Mouse (Mus musculus) layer of hippocampus, adult 8-10 months (tissue): ENCODE measurements around the gene Efs. TPM values are rescaled to one million over a fixed set of nuclear protein-coding genes. Genes with fewer than 3 reads are reported as not detected.

Source experiments
- DNase-seq, 2 experiments: peaks; one replicate each; pipeline ENCODE4 v3.0.0; 2022; ENCODE audit warnings: low spot score in 2 of 2
- microRNA-seq, 2 experiments: library from miRNA; unstranded; fragments of <30 nt; microRNA quantifications; one replicate each; pipeline ENCODE4 v1.2.0; 2022
- total RNA-seq, 4 experiments: library from RNA; stranded (reverse); gene quantifications; 2 replicates each; pipeline ENCODE4 v1.2.4; 2022

Efs gene
- total RNA-seq, 4 experiments from 2014 or later, result 10.1 to 13.7 (median 12.4) TPM

DNA sequence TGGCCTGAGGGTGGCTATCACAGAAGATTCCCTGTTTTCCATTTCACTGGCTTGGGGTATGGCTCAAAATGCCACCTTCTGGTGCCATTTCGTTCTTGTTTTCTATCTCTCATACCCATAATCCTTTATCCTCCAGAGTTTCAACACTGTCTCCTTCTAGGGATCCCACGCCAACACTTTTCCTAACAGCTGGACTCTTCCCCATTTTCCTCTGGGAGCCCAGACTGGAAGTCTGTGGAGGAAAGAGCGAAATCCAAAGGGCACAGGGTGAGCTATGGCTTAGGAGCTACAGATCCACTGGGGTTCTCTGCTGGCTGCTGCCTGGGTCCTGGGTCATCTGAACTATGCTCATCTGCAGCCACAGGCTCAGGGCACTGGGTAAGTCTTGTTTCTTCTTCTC, 51.8 kb downstream of the Efs start:
- no peak for DNase-seq

DNA sequence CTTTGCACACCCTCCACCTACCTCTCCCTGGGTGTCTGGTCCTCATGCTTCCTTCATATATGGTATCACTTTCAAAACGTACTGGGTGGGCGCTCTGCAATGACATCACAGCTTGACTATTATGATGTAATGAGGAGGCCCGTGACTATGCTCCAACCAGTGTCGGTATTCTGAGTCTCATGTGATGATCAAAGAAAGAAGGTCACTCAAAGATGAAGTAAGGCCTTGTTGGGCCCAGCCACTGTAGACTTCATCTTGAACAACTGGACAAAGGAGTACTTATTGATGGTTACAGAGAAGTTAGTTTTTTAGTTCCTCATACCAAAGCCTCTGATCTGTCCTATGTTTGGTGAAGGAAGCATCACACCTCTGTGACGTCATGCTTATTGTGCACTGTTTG, 55.1 kb downstream of the Efs start, which contains the start of gene Homez:
Gene Homez, minus strand, starts transcription at position 101 of the 400 bp plus-strand sequence.
- no peak for DNase-seq

DNA sequence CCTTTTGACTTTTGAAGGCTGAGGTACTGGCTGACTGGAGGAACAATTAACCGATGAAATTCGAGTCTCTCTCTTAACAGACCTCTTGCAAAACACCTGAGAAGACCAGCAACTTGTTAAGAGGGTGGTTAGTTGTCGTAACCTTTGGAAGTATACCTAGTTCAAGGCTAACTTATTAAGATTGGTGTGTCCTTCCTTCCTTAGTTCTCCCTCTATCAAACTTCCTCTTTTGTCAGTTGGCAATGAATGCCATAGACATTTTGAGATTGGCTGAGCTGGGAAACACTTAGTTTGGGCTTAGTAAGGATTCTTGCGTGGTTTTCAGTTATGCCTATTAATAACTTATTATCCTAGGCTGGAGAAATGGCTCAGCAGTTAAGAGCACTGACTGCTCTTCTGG, 57.9 kb downstream of the Efs start:
- no peak for DNase-seq

DNA sequence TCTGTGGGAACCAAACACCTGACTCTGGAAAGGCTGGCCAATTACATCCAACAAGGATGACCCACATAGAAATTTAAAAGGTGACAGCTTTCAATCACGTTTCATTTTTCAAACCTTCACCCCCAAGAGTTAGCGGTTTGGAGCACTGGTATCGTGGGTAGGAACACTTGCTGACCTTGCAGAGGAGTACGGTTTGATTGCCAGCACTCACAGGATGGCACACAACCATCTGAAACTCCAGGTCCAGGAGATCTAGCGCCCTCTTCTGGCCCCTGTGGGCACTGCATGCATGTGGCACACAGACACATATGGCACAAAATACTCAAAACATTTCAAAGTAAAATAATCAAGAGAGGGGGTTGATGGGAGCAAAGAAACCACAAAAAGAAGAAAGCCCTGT, 59.0 kb downstream of the Efs start:
- no peak for DNase-seq

Small RNAs within 50 kb of the gene (microRNA-seq; reads per million reads assigned to microRNA genes)
- 1.5 to 3.2 reads per million in 2 experiments for gene Mir208a
- gene Mir208b, result 0.64 to 0.76 reads per million in 2 experiments

Other genes with a start within 250 kb of the Efs start
- 10 to 100 TPM; 17.9 to 27.8 (median 23.7) TPM for gene 1700123O20Rik, start 239.9 kb downstream of the Efs start, total RNA-seq
- gene Acin1, start 239.2 kb downstream of the Efs start, total RNA-seq, result 100 to 1,000 TPM; 190 to 255 (median 232) TPM
- under 1 TPM in 1 of 4 experiments, not detected in 3; 0.18 TPM for gene Gm29776, start 227.3 kb downstream of the Efs start, total RNA-seq
- not detected for gene Cebpe, start 214.0 kb downstream of the Efs start, total RNA-seq
- 10 to 100 TPM; 49.8 to 67.2 (median 58.5) TPM for gene Slc7a8, start 144.2 kb downstream of the Efs start, total RNA-seq
- not detected for gene Rnf212b, start 112.0 kb downstream of the Efs start, total RNA-seq
- 10 to 100 TPM; 20.3 to 33.2 (median 26.2) TPM for gene Homez, start 55.2 kb downstream of the Efs start, total RNA-seq
- gene Ppp1r3e, start 48.6 kb downstream of the Efs start, total RNA-seq, result 10 to 100 TPM; 18.2 to 23.0 (median 22.2) TPM
- 100 to 1,000 TPM; 117 to 125 (median 121) TPM for gene Bcl2l2, start 42.7 kb downstream of the Efs start, total RNA-seq
- 10 to 100 TPM in 1 of 4 experiments, not detected in 3; 25.6 TPM for gene Gm20521, start 42.7 kb downstream of the Efs start, total RNA-seq
- 100 to 1,000 TPM; 260 to 320 (median 270) TPM for gene Pabpn1, start 33.6 kb downstream of the Efs start, total RNA-seq
- 100 to 1,000 TPM; 629 to 644 (median 642) TPM for gene Slc22a17, start 13.0 kb downstream of the Efs start, total RNA-seq
- gene Il25, start 6.6 kb upstream of the Efs start, total RNA-seq, result under 1 TPM in 1 of 4 experiments, not detected in 3; 0.47 TPM
- 10 to 100 TPM; 62.4 to 83.2 (median 76.3) TPM for gene Cmtm5, start 10.1 kb upstream of the Efs start, total RNA-seq
- gene Myh6, start 40.8 kb upstream of the Efs start, total RNA-seq, result 1 to 10 TPM; 1.7 to 5.4 (median 2.6) TPM
- not detected for gene Gm17428, start 50.8 kb upstream of the Efs start, total RNA-seq
- 1 to 10 TPM; 6.0 to 10.0 (median 7.8) TPM for gene Myh7, start 68.5 kb upstream of the Efs start, total RNA-seq
- gene Ngdn, start 89.3 kb upstream of the Efs start, total RNA-seq, result 10 to 100 TPM; 32.5 to 39.5 (median 34.1) TPM
- gene Zfhx2, start 166.2 kb upstream of the Efs start, total RNA-seq, result 10 to 100 TPM; 45.9 to 69.4 (median 55.7) TPM
- 10 to 100 TPM; 19.5 to 23.2 (median 22.3) TPM for gene Thtpa, start 168.7 kb upstream of the Efs start, total RNA-seq
- 10 to 100 TPM; 10.8 to 20.7 (median 14.8) TPM for gene Ap1g2, start 180.5 kb upstream of the Efs start, total RNA-seq
- 100 to 1,000 TPM; 361 to 416 (median 386) TPM for gene Jph4, start 190.8 kb upstream of the Efs start, total RNA-seq